Comparison of ENCODE assay signal across 8 mouse cellular contexts in genomic region chr2:155818596-155819391, GRCm38 (mm10). TPM values are rescaled to one million over a fixed set of nuclear protein-coding genes. Genes with fewer than 3 reads are reported as not detected.
DNase-seq lines count a peak whose midpoint lies in the region; ATAC-seq and TF ChIP-seq lines count a peak whose summit lies in the region.

No protein-coding gene starts in this region.

- WGBS in cerebellum, adult 2 months, result under 1% methylated on average over 37 of the region's 37 CpGs
- WGBS in lung, embryonic 16.5 days, result 1% methylated on average over 37 of the region's 37 CpGs

- H3K4me2 ChIP-seq in lung, embryonic 16.5 days (ENCODE audit: low read depth, low read length), result peak overlapping the region; percentile 93

- H3K27me3 ChIP-seq in MEL (ENCODE audit: control insufficient read depth in 1 of 2, insufficient read depth in 2 of 2, low read length in 2 of 2), result no peaks in the 10 kb centered on the region
- no peaks in the 10 kb centered on the region for H3K27me3 ChIP-seq in cerebellum, adult 2 months (ENCODE audit: control insufficient read depth, insufficient read depth, low read length)
- no peaks in the 10 kb centered on the region for H3K27me3 ChIP-seq in lung, embryonic 16.5 days (ENCODE audit: control insufficient read depth, insufficient read depth, low read depth, low read length)

- peak overlapping the region; percentile 72 for H3K9ac ChIP-seq in MEL (ENCODE audit: control insufficient read depth, low read depth, low read length, poor library complexity, severe bottlenecking)
- peak overlapping the region; percentile 90 for H3K9ac ChIP-seq in lung, embryonic 16.5 days (ENCODE audit: low read length)

- TF ChIP-seq EP300 in MEL (IDR thresholded peaks at IDR 0.05; ENCODE audit: low read depth in 1 of 2, low read length in 2 of 2), result no peak

- peak; percentile 96 to 97 for ATAC-seq in hematopoietic stem cell, adult 5-6 weeks (replicated peaks in 1 of 2; ENCODE audit: insufficient read depth in 1 of 2, low FRiP score in 2 of 2, low TSS enrichment in 1 of 2, low read depth in 1 of 2, poor library complexity in 2 of 2, severe bottlenecking in 2 of 2)
- peak; percentile 98 for ATAC-seq in lung, embryonic 16.5 days (ENCODE audit: low read depth)

- H3K36me3 ChIP-seq in MEL (ENCODE audit: control insufficient read depth in 1 of 2, insufficient read depth in 2 of 2, low read length in 2 of 2), result peaks cover 8 to 15% of the 10 kb centered on the region in 2 experiments
- H3K36me3 ChIP-seq in lung, embryonic 16.5 days (ENCODE audit: control insufficient read depth, insufficient read depth, low read length), result peaks cover 27% of the 10 kb centered on the region

- peak; percentile 97 for DNase-seq in MEL (ENCODE audit: low read depth, low spot score)
- peak; percentile 93 for DNase-seq in cerebellum, adult 2 months
- peak; percentile 82 for DNase-seq in forelimb bud, embryonic 11.5 days (ENCODE audit: low read depth, low spot score)
- DNase-seq in layer of hippocampus, adult 9-10 months (ENCODE audit: low spot score), result peak; percentile 86
- DNase-seq in ovary, postnatal 10 days (ENCODE audit: low spot score), result peak; percentile 87
- DNase-seq in thymus, postnatal 10 days (ENCODE audit: low spot score in 2 of 2), result peak; percentile 90 to 91

- TF ChIP-seq CTCF in MEL (IDR thresholded peaks at IDR 0.05 in 2 of 3, conservative IDR thresholded peaks at IDR 0.05 in 1 of 3; ENCODE audit: control insufficient read depth in 1 of 3, insufficient read depth in 1 of 3, low read depth in 2 of 3, low read length in 3 of 3, poor library complexity in 1 of 3, severe bottlenecking in 1 of 3), result no peak
- peak; percentile 15; the same call in 1 of the 2 replicates for TF ChIP-seq CTCF in cerebellum, adult 2 months (IDR thresholded peaks at IDR 0.05; ENCODE audit: borderline replicate concordance, insufficient read depth, low read depth, low read length)

- peak overlapping the region; percentile 73 to 83 for H3K4me3 ChIP-seq in MEL (ENCODE audit: control insufficient read depth in 1 of 2, insufficient read depth in 1 of 2, low read depth in 2 of 2, low read length in 2 of 2)
- H3K4me3 ChIP-seq in cerebellum, adult 2 months (replicated peaks; ENCODE audit: insufficient read depth, low read depth, low read length), result peak overlapping the region; percentile 55
- peak overlapping the region; percentile 88 for H3K4me3 ChIP-seq in lung, embryonic 16.5 days (ENCODE audit: low read length)

- H3K79me2 ChIP-seq in MEL (ENCODE audit: control insufficient read depth, insufficient read depth, low read length, poor library complexity), result peaks cover 8% of the 10 kb centered on the region; the same call in 1 of the 2 replicates

- TF ChIP-seq POLR2A in MEL (IDR thresholded peaks at IDR 0.05; ENCODE audit: control insufficient read depth in 1 of 2, insufficient read depth in 1 of 2, low read depth in 1 of 2, low read length in 2 of 2, poor library complexity in 1 of 2), result peak; percentile 33 to 84; a peak in 2 of 4 replicates
- TF ChIP-seq POLR2A in cerebellum, adult 2 months (IDR thresholded peaks at IDR 0.05; ENCODE audit: borderline replicate concordance, insufficient read depth, low read length), result peak; percentile 94

- peak overlapping the region; percentile 37 for H3K27ac ChIP-seq in MEL (ENCODE audit: control insufficient read depth, low read depth, low read length)
- peak overlapping the region; percentile 85 for H3K27ac ChIP-seq in cerebellum, adult 2 months (ENCODE audit: insufficient read depth, low read length)
- peak overlapping the region; percentile 85 for H3K27ac ChIP-seq in lung, embryonic 16.5 days (ENCODE audit: low read length)

- no peak for TF ChIP-seq RAD21 in MEL (IDR thresholded peaks at IDR 0.05; ENCODE audit: low read depth, low read length)

- H3K9me3 ChIP-seq in MEL (replicated peaks; ENCODE audit: insufficient read depth, low read length), result no peaks in the 10 kb centered on the region
- H3K9me3 ChIP-seq in lung, embryonic 16.5 days (ENCODE audit: control insufficient read depth, low read length), result no peaks in the 10 kb centered on the region

- H3K4me1 ChIP-seq in MEL (ENCODE audit: control insufficient read depth in 1 of 2, insufficient read depth in 2 of 2, low read length in 2 of 2), result peaks cover 2 to 17% of the 10 kb centered on the region in 2 experiments
- peaks cover 43% of the 10 kb centered on the region for H3K4me1 ChIP-seq in cerebellum, adult 2 months (ENCODE audit: control insufficient read depth, insufficient read depth, low read length)
- H3K4me1 ChIP-seq in lung, embryonic 16.5 days (replicated peaks; ENCODE audit: control insufficient read depth, insufficient read depth, low read length), result peaks cover 12% of the 10 kb centered on the region

TF ChIP-seq in MEL, 35 proteins besides CTCF, POLR2A, EP300 and RAD21 (continues in another document):
- peak; percentile 29; the same call in 1 of the 2 replicates for TF ChIP-seq USF1 (IDR thresholded peaks at IDR 0.05; ENCODE audit: low read depth, low read length)
- TF ChIP-seq RCOR1 (IDR thresholded peaks at IDR 0.05; ENCODE audit: low read depth, low read length), result peak; percentile 16; the same call in 1 of the 2 replicates
- TF ChIP-seq NRF1 (IDR thresholded peaks at IDR 0.05; ENCODE audit: insufficient read depth, low read depth, low read length, poor library complexity, severe bottlenecking), result 0 out of 2 replicates have a peak, but pooled peaks have one; percentile 11
- TF ChIP-seq NELFE (IDR thresholded peaks at IDR 0.05; ENCODE audit: low read depth, low read length), result peak; percentile 84
- TF ChIP-seq ZMIZ1 (IDR thresholded peaks at IDR 0.05; ENCODE audit: low read depth, low read length), result peak; percentile 76
- TF ChIP-seq ETS1 (IDR thresholded peaks at IDR 0.05; ENCODE audit: low read depth, low read length), result 0 out of 2 replicates have a peak, but pooled peaks have one; percentile 27
- TF ChIP-seq MYC (IDR thresholded peaks at IDR 0.05; ENCODE audit: low read depth, low read length), result no peak
- TF ChIP-seq SMC3 (IDR thresholded peaks at IDR 0.05; ENCODE audit: low read depth, low read length), result no peak
- TF ChIP-seq BHLHE40 (IDR thresholded peaks at IDR 0.05; ENCODE audit: borderline replicate concordance, low read depth, low read length), result no peak
- peak; percentile 31; the same call in 1 of the 2 replicates for TF ChIP-seq SIN3A (IDR thresholded peaks at IDR 0.05; ENCODE audit: low read length)
- no peak for TF ChIP-seq ZC3H11A (IDR thresholded peaks at IDR 0.05; ENCODE audit: low read depth, low read length)
- TF ChIP-seq MAX (IDR thresholded peaks at IDR 0.05; ENCODE audit: low read length), result no peak
- TF ChIP-seq ELF1 (IDR thresholded peaks at IDR 0.05; ENCODE audit: low read depth, low read length), result peak; percentile 68; the same call in 1 of the 2 replicates
- no peak for TF ChIP-seq CHD1 (IDR thresholded peaks at IDR 0.05; ENCODE audit: low read depth, low read length)
- peak; percentile 80 for TF ChIP-seq MXI1 (IDR thresholded peaks at IDR 0.05; ENCODE audit: low read depth, low read length)
- no peak for TF ChIP-seq TCF12 (IDR thresholded peaks at IDR 0.05; ENCODE audit: low read depth, low read length)
- TF ChIP-seq CHD2 (IDR thresholded peaks at IDR 0.05; ENCODE audit: low read length), result 0 out of 2 replicates have a peak, but pooled peaks have one; percentile 14
- TF ChIP-seq GATA1 (IDR thresholded peaks at IDR 0.05; ENCODE audit: low read depth, low read length), result 0 out of 2 replicates have a peak, but pooled peaks have one; percentile 8
- TF ChIP-seq MYB (IDR thresholded peaks at IDR 0.05; ENCODE audit: low read depth, low read length), result no peak
- no peak for TF ChIP-seq UBTF (IDR thresholded peaks at IDR 0.05; ENCODE audit: borderline replicate concordance, insufficient read depth, low read depth, low read length)
- TF ChIP-seq POLR2AphosphoS2 (IDR thresholded peaks at IDR 0.05; ENCODE audit: low read length), result peak; percentile 98
- 0 out of 2 replicates have a peak, but pooled peaks have one; percentile 51 for TF ChIP-seq TBP (IDR thresholded peaks at IDR 0.05; ENCODE audit: low read depth, low read length)
- TF ChIP-seq E2F4 (IDR thresholded peaks at IDR 0.05; ENCODE audit: borderline replicate concordance, low read depth, low read length), result no peak
- no peak for TF ChIP-seq JUND (IDR thresholded peaks at IDR 0.05; ENCODE audit: low read depth, low read length)

RNA-seq across cellular contexts. Expression of gene BC029722, which starts 0.4 kb away (rescaled TPM):
- 5.9 TPM in 2 replicates for total RNA-seq in MEL (2012; rRNA removed)
- 10 to 100 TPM in 1 of 2 experiments, not detected in 1; 19.7 TPM for polyA plus RNA-seq in MEL (2012; ENCODE audit: insufficient read depth in 1 of 2, insufficient read length in 2 of 2, low read depth in 1 of 2, low replicate concordance in 2 of 2, missing spikeins in 1 of 2)
- polyA plus RNA-seq in cerebellum, adult 2 months (2012; rRNA removed), result 72.8 and 81.5 TPM in 2 replicates
- 21.0 and 27.2 TPM in 2 replicates for total RNA-seq in hematopoietic stem cell, adult 5-6 weeks (2017)
- polyA plus RNA-seq in lung, embryonic 16.5 days (2015; fragmentation: Nextera tagmentation; extraction: Ambion mirVana), result 19.4 and 21.6 TPM in 2 replicates

RNA-seq across cellular contexts. Expression of gene Eif6, which starts 7.9 kb away (rescaled TPM):
- 318 and 349 TPM in 2 replicates for total RNA-seq in MEL (2012; rRNA removed)
- polyA plus RNA-seq in MEL (2012; ENCODE audit: insufficient read depth in 1 of 2, insufficient read length in 2 of 2, low read depth in 1 of 2, low replicate concordance in 2 of 2, missing spikeins in 1 of 2), result 100 to 1,000 TPM in 1 of 2 experiments, not detected in 1; 408 TPM
- polyA plus RNA-seq in cerebellum, adult 2 months (2012; rRNA removed), result 84.9 and 86.4 TPM in 2 replicates
- total RNA-seq in hematopoietic stem cell, adult 5-6 weeks (2017), result 32.9 and 107 TPM in 2 replicates
- polyA plus RNA-seq in lung, embryonic 16.5 days (2015; fragmentation: Nextera tagmentation; extraction: Ambion mirVana), result 155 and 163 TPM in 2 replicates

RNA-seq across cellular contexts. Expression of gene Fam83c, which starts 15.9 kb away (rescaled TPM):
- total RNA-seq in MEL (2012; rRNA removed), result 0.04 TPM in 1 of 2 replicates, not detected in the other
- under 1 TPM in 1 of 2 experiments, not detected in 1; 0.03 TPM for polyA plus RNA-seq in MEL (2012; ENCODE audit: insufficient read depth in 1 of 2, insufficient read length in 2 of 2, low read depth in 1 of 2, low replicate concordance in 2 of 2, missing spikeins in 1 of 2)
- polyA plus RNA-seq in cerebellum, adult 2 months (2012; rRNA removed), result not detected in 2 replicates
- total RNA-seq in hematopoietic stem cell, adult 5-6 weeks (2017), result not detected in 2 replicates
- 0.11 and 0.13 TPM in 2 replicates for polyA plus RNA-seq in lung, embryonic 16.5 days (2015; fragmentation: Nextera tagmentation; extraction: Ambion mirVana)

RNA-seq across cellular contexts. Expression of gene Mmp24, which starts 43.7 kb away (rescaled TPM):
- total RNA-seq in MEL (2012; rRNA removed), result 0.23 and 0.27 TPM in 2 replicates
- under 1 TPM in 1 of 2 experiments, not detected in 1; 0.06 TPM for polyA plus RNA-seq in MEL (2012; ENCODE audit: insufficient read depth in 1 of 2, insufficient read length in 2 of 2, low read depth in 1 of 2, low replicate concordance in 2 of 2, missing spikeins in 1 of 2)
- polyA plus RNA-seq in cerebellum, adult 2 months (2012; rRNA removed), result 153 and 190 TPM in 2 replicates
- total RNA-seq in hematopoietic stem cell, adult 5-6 weeks (2017), result 0.10 TPM in 1 of 2 replicates, not detected in the other
- 0.06 and 0.09 TPM in 2 replicates for polyA plus RNA-seq in lung, embryonic 16.5 days (2015; fragmentation: Nextera tagmentation; extraction: Ambion mirVana)

Comparison
In these comparisons a context has a peak if more than half of its experiments do, and no peak if none do; other contexts are left out.
1. Peak in every context shown above with its lines: DNase-seq, ATAC-seq, H3K4me3 ChIP-seq and H3K27ac ChIP-seq.